Comparison of ENCODE assay signal across 17 mouse cellular contexts in genomic region chr16:30964411-30964810, GRCm38 (mm10).
DNase-seq lines count a peak whose midpoint lies in the region; ATAC-seq and TF ChIP-seq lines count a peak whose summit lies in the region.
"Had no signal": no experiment of that assay in that cellular context is flagged by ENCODE, and none has a peak within 500 bp of the region (broad histone marks: within the 10 kb centered on the region; RNA-seq: fewer than 3 reads in every experiment).

No protein-coding gene starts in this region.

- H3K9me3 ChIP-seq in heart, embryonic 13.5 days, result no peaks in the 10 kb centered on the region
- no peaks in the 10 kb centered on the region for H3K9me3 ChIP-seq in lung, embryonic 14.5 days (ENCODE audit: low read depth, low read length)
- H3K9me3 ChIP-seq: embryonic facial prominence, embryonic 12.5 days; G1E; limb, embryonic 15.5 days; midbrain, embryonic 15.5 days had no signal

- no peaks in the 10 kb centered on the region for H3K27me3 ChIP-seq in heart, embryonic 13.5 days (replicated peaks)
- H3K27me3 ChIP-seq in liver, adult 2 months (ENCODE audit: control insufficient read depth, insufficient read depth, low read length), result no peaks in the 10 kb centered on the region
- no peaks in the 10 kb centered on the region for H3K27me3 ChIP-seq in lung, embryonic 14.5 days (ENCODE audit: insufficient read depth, low read length)
- H3K27me3 ChIP-seq in myocyte (ENCODE audit: control insufficient read depth, insufficient read depth, insufficient read length), result no peaks in the 10 kb centered on the region
- H3K27me3 ChIP-seq: embryonic facial prominence, embryonic 12.5 days; limb, embryonic 15.5 days; midbrain, embryonic 15.5 days had no signal

- H3ac ChIP-seq in myocyte (ENCODE audit: control insufficient read depth, insufficient read length), result no peak overlapping the region

- H3K9ac ChIP-seq in heart, embryonic 13.5 days, result peak overlapping the region; percentile 53; the same call in 1 of the 2 replicates
- H3K9ac ChIP-seq in liver, adult 2 months (ENCODE audit: low read depth, low read length), result no peak overlapping the region
- H3K9ac ChIP-seq in lung, embryonic 14.5 days, result no peak overlapping the region
- H3K9ac ChIP-seq: hindbrain, embryonic 14.5 days; limb, embryonic 15.5 days; midbrain, embryonic 15.5 days had no signal

- peak overlapping the region; percentile 78 for H3K27ac ChIP-seq in heart, embryonic 13.5 days (replicated peaks)
- no peak overlapping the region for H3K27ac ChIP-seq in liver, adult 2 months (replicated peaks; ENCODE audit: insufficient read depth, low read depth, low read length)
- H3K27ac ChIP-seq in lung, embryonic 14.5 days (ENCODE audit: low read depth), result no peak overlapping the region
- H3K27ac ChIP-seq: embryonic facial prominence, embryonic 12.5 days; hindbrain, embryonic 14.5 days; limb, embryonic 15.5 days; midbrain, embryonic 15.5 days had no signal

- peaks cover 48% of the 10 kb centered on the region for H3K4me1 ChIP-seq in heart, embryonic 13.5 days
- peaks cover 31% of the 10 kb centered on the region for H3K4me1 ChIP-seq in liver, adult 2 months (ENCODE audit: control insufficient read depth, insufficient read depth, low read length)
- no peaks in the 10 kb centered on the region for H3K4me1 ChIP-seq in lung, embryonic 14.5 days (ENCODE audit: insufficient read depth)

- no peak for TF ChIP-seq POLR2A in liver, adult 2 months (IDR thresholded peaks at IDR 0.05; ENCODE audit: extremely low read depth, insufficient read depth, low read length)
- TF ChIP-seq POLR2A in myocyte (IDR thresholded peaks at IDR 0.05; ENCODE audit: insufficient read length, low read depth), result no peak

- H3K79me2 ChIP-seq in liver, adult 2 months (ENCODE audit: control insufficient read depth, insufficient read depth, low read length), result no peaks in the 10 kb centered on the region
- no peaks in the 10 kb centered on the region for H3K79me2 ChIP-seq in myocyte (ENCODE audit: control insufficient read depth, insufficient read depth)

- no peak overlapping the region for H3K4me3 ChIP-seq in heart, embryonic 13.5 days
- no peak overlapping the region for H3K4me3 ChIP-seq in liver, adult 2 months (ENCODE audit: insufficient read depth, low read depth, low read length)
- no peak overlapping the region for H3K4me3 ChIP-seq in lung, embryonic 14.5 days (ENCODE audit: low read depth, low read length)
- no peak overlapping the region for H3K4me3 ChIP-seq in myocyte
- H3K4me3 ChIP-seq: embryonic facial prominence, embryonic 12.5 days; limb, embryonic 15.5 days; midbrain, embryonic 15.5 days had no signal

- peak overlapping the region; percentile 22; the same call in 1 of the 2 replicates for H3K4me2 ChIP-seq in heart, embryonic 13.5 days
- no peak overlapping the region for H3K4me2 ChIP-seq in lung, embryonic 14.5 days
- H3K4me2 ChIP-seq in myocyte (ENCODE audit: low read depth), result no peak overlapping the region
- H3K4me2 ChIP-seq: embryonic facial prominence, embryonic 12.5 days; hindbrain, embryonic 14.5 days; limb, embryonic 15.5 days; midbrain, embryonic 15.5 days had no signal

- ATAC-seq in heart, embryonic 13.5 days (ENCODE audit: extremely low read depth, insufficient number of reproducible peaks, low FRiP score, low TSS enrichment), result no peak
- no peak for ATAC-seq in lung, embryonic 14.5 days (ENCODE audit: insufficient read depth)
- ATAC-seq in activated CD4-positive, CD25-positive, alpha-beta regulatory T cell, adult 4 months, result no peak
- ATAC-seq: intestine, embryonic 16.5 days; midbrain, embryonic 15.5 days had no signal

- TF ChIP-seq CTCF in liver, adult 2 months (IDR thresholded peaks at IDR 0.05; ENCODE audit: low read depth, low read length), result no peak
- no peak for TF ChIP-seq CTCF in lung, embryonic 14.5 days (IDR thresholded peaks at IDR 0.05; ENCODE audit: low read depth)

- intact Hi-C loops in heart, postnatal 25 days (cut with DNase I), result no loop called here

- DNase-seq in heart, postnatal 25 days (ENCODE audit: low spot score), result no peak
- peak; percentile 42 for DNase-seq in liver, adult 2 months (ENCODE audit: extremely low read depth, low read depth, low spot score)
- DNase-seq in liver, result no peak
- DNase-seq in lung, embryonic 14.5 days, result peak; percentile 24
- DNase-seq: adrenal gland, postnatal 14 days; cerebellum, adult 2 months; gastrocnemius, postnatal 25 days; right cerebral cortex, postnatal 14 days had no signal

- 51% methylated on average over 6 of the region's 6 CpGs for whole genome bisulfite sequencing in heart, embryonic 13.5 days
- 51% methylated on average over 6 of the region's 6 CpGs for WGBS in liver, adult 2 months
- 58% methylated on average over 6 of the region's 6 CpGs for WGBS in lung, embryonic 14.5 days

- no peaks in the 10 kb centered on the region for H3K36me3 ChIP-seq in heart, embryonic 13.5 days
- no peaks in the 10 kb centered on the region for H3K36me3 ChIP-seq in liver, adult 2 months (ENCODE audit: control insufficient read depth, insufficient read depth, low read length)
- no peaks in the 10 kb centered on the region for H3K36me3 ChIP-seq in lung, embryonic 14.5 days (ENCODE audit: insufficient read depth)
- H3K36me3 ChIP-seq in myocyte (ENCODE audit: control insufficient read depth, insufficient read depth), result no peaks in the 10 kb centered on the region
- H3K36me3 ChIP-seq: embryonic facial prominence, embryonic 12.5 days; limb, embryonic 15.5 days; midbrain, embryonic 15.5 days had no signal

TF ChIP-seq in myocyte, 11 proteins besides CTCF, POLR2A, EP300 and RAD21:
- no peak for TF ChIP-seq TCF12 (IDR thresholded peaks at IDR 0.05; ENCODE audit: insufficient read depth, poor library complexity, severe bottlenecking)
- TF ChIP-seq SRF (IDR thresholded peaks at IDR 0.05; ENCODE audit: control insufficient read depth, insufficient read length, low read depth), result no peak
- no peak for TF ChIP-seq CEBPB (IDR thresholded peaks at IDR 0.05; ENCODE audit: insufficient read depth, poor library complexity, severe bottlenecking)
- peak in 1 of 3 experiments; percentile 52 for TF ChIP-seq MYOG (IDR thresholded peaks at IDR 0.05; ENCODE audit: control insufficient read depth in 1 of 3, insufficient read depth in 1 of 3, insufficient read length in 2 of 3, low read depth in 2 of 3)
- peak in 2 of 3 experiments; percentile 63 to 76 for TF ChIP-seq MYOD1 (IDR thresholded peaks at IDR 0.05; ENCODE audit: control insufficient read depth in 1 of 3, insufficient read length in 2 of 3, low read depth in 2 of 3)
- no peak for TF ChIP-seq REST (IDR thresholded peaks at IDR 0.05; ENCODE audit: insufficient read depth, insufficient read length)

Comparison
In these comparisons a context has a peak if more than half of its experiments do, and no peak if none do; other contexts are left out.
1. DNase-seq: peak in liver, adult 2 months (single experiment) and lung, embryonic 14.5 days (single experiment); none in heart, postnatal 25 days (single experiment) and liver (single experiment).